Mouse (Mus musculus) liver, embryonic 16.5 days (tissue): Measurements from ENCODE around the gene Olfr571. TPM values are rescaled to one million over a fixed set of nuclear protein-coding genes. Genes with fewer than 3 reads are reported as not detected.

Source experiments
- polyA plus RNA-seq: library from polyadenylated mRNA; unstranded; fragments of >200 nt; fragmentation: Nextera tagmentation; extraction: Ambion mirVana; gene quantifications from 2 replicates; pipeline ENCODE4 v1.2.1, GENCODE M21; 2015

The Olfr571 gene
- polyA plus RNA-seq, 1 experiment from 2014 or later: not detected

Other genes starting within 250 kb of the Olfr571 start
- gene Trim68, start 230.2 kb downstream of the Olfr571 start, polyA plus RNA-seq: 1.1 and 1.5 TPM in 2 replicates
- not detected in 2 replicates for gene Olfr557, start 221.6 kb downstream of the Olfr571 start, polyA plus RNA-seq
- not detected in 2 replicates for gene Olfr558, start 215.3 kb downstream of the Olfr571 start, polyA plus RNA-seq
- not detected in 2 replicates for gene Olfr33, start 198.5 kb downstream of the Olfr571 start, polyA plus RNA-seq
- not detected in 2 replicates for gene Olfr559, start 190.0 kb downstream of the Olfr571 start, polyA plus RNA-seq
- not detected in 2 replicates for gene Olfr560, start 158.2 kb downstream of the Olfr571 start, polyA plus RNA-seq
- gene Olfr78, start 158.1 kb downstream of the Olfr571 start, polyA plus RNA-seq: 0.02 and 0.04 TPM in 2 replicates
- gene Olfr561, start 146.3 kb downstream of the Olfr571 start, polyA plus RNA-seq: not detected in 2 replicates
- not detected in 2 replicates for gene Olfr564, start 114.1 kb downstream of the Olfr571 start, polyA plus RNA-seq
- gene Olfr566, start 58.8 kb downstream of the Olfr571 start, polyA plus RNA-seq: not detected in 2 replicates
- gene Olfr568, start 40.4 kb downstream of the Olfr571 start, polyA plus RNA-seq: not detected in 2 replicates
- gene Olfr569, start 26.7 kb downstream of the Olfr571 start, polyA plus RNA-seq: not detected in 2 replicates
- gene Olfr570, start 23.0 kb downstream of the Olfr571 start, polyA plus RNA-seq: not detected in 2 replicates
- gene Olfr572, start 6.9 kb upstream of the Olfr571 start, polyA plus RNA-seq: not detected in 2 replicates
- not detected in 2 replicates for gene Olfr573-ps1, start 25.0 kb upstream of the Olfr571 start, polyA plus RNA-seq
- gene Olfr574, start 30.9 kb upstream of the Olfr571 start, polyA plus RNA-seq: not detected in 2 replicates
- not detected in 2 replicates for gene Olfr575, start 41.2 kb upstream of the Olfr571 start, polyA plus RNA-seq
- not detected in 2 replicates for gene Olfr576, start 45.1 kb upstream of the Olfr571 start, polyA plus RNA-seq
- gene Olfr577, start 58.4 kb upstream of the Olfr571 start, polyA plus RNA-seq: not detected in 2 replicates
- not detected in 2 replicates for gene Olfr578, start 71.8 kb upstream of the Olfr571 start, polyA plus RNA-seq
- gene Olfr582, start 120.5 kb upstream of the Olfr571 start, polyA plus RNA-seq: not detected in 2 replicates
- not detected in 2 replicates for gene Olfr583, start 133.8 kb upstream of the Olfr571 start, polyA plus RNA-seq
- gene Olfr584, start 164.3 kb upstream of the Olfr571 start, polyA plus RNA-seq: not detected in 2 replicates
- gene Olfr585, start 180.2 kb upstream of the Olfr571 start, polyA plus RNA-seq: not detected in 2 replicates
- gene Olfr586, start 208.1 kb upstream of the Olfr571 start, polyA plus RNA-seq: not detected in 2 replicates
- not detected in 2 replicates for gene Olfr588-ps1, start 223.3 kb upstream of the Olfr571 start, polyA plus RNA-seq
- not detected in 2 replicates for gene Olfr589, start 238.8 kb upstream of the Olfr571 start, polyA plus RNA-seq